Mouse (Mus musculus) mature B cell (primary cell): ENCODE data around the gene 1700049E17Rik2.
"Not testable (repeated sequence)": the region's sequence is repeated elsewhere in the genome, so short reads cannot be mapped to it uniquely, and the experiment has no call there.

Experiments used
- in situ Hi-C: fragments of 300-500 bp; cut with MboI; formaldehyde crosslinking; loops from 2 replicates; pipeline ENCODE4 v1.14.3; 2019

1700049E17Rik2 gene

DNA sequence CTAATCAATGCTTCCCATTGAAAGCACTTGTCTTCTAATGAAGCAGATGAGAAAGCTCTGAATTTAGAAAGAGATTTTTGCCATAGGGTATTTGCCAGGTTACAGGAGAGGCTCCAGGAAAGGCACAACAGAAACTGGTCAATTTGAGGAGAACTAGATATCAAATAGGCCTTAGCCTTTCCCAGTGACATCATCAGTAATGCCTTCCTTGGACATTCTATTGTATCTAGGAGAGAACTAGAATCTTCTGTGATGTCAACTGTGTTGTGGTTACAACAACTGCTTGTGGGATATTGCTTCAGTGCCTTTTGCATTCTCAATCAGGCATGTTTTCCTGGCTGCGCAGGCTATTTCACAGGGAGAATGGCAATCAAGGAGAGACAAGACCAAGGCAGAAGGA is at the start of gene 1700049E17Rik2:
Gene 1700049E17Rik2 (plus strand): TSS at position 301 of the 400 bp plus-strand sequence.
- in situ Hi-C loops, result not testable (repeated sequence)

DNA sequence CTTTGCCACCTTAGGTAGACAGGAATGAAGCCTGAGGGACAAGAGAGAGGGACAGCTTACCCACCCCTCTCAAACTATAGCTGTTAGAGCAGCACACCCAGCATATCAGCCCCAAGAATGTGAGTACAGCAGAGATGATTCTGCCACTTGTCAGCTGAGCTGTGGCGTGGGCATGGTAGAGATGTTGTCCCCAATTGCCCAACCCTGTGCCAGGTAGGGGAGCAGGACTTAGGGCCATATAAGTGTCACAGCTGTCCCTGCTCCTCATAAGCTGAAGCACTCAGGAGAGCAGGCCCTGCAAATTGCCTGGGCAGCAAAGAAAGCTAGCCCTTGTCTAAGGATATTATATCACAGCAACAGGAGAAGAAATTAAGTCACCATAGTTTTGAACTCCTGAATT is 48.3 kb upstream of the 1700049E17Rik2 start:
- in situ Hi-C loops, result not testable (repeated sequence)

DNA sequence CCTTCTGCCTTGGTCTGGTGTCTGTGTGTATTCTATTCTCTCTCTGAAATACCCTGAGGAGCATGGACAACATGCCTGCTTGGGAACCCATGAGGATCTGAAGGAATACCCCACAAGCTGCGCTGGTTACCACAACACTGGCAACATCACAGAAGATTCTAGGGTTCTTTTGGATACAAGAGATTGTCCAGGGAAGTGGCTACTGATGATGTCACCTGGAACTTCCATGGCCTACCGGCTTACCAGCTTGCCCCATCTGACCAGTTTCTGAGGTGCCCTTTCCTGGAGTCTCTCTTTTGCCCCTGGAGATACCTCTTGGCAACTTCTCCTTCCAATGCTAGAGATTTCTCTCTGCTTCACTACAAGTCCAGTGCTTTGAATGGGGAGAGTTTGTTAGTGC is 17.5 kb upstream of the 1700049E17Rik2 start, which contains the start of gene Gm7970:
Gene Gm7970 (minus strand): TSS at position 101 of the 400 bp plus-strand sequence.
- in situ Hi-C loops, result not testable (repeated sequence)

DNA sequence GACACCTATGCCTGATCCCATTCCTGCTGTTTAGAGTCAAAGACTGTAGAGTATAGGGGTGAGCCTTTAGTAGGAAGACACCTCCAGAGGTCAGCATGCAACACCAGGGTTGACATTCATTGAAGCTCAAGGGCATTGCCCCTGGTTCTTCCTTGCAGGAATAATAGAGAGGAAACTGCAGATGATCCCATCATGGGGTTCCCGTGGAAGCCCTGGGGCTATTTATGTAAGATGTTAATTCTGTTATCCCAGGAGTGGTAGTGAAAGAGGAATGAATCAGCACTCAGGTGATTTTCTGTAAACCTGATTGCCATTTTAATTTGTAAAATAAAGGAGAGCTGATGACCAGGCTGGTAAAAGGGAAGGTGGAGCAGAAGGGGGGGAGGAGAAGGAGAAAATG is 13.3 kb downstream of the 1700049E17Rik2 start:
- in situ Hi-C loops, result not testable (repeated sequence)

DNA sequence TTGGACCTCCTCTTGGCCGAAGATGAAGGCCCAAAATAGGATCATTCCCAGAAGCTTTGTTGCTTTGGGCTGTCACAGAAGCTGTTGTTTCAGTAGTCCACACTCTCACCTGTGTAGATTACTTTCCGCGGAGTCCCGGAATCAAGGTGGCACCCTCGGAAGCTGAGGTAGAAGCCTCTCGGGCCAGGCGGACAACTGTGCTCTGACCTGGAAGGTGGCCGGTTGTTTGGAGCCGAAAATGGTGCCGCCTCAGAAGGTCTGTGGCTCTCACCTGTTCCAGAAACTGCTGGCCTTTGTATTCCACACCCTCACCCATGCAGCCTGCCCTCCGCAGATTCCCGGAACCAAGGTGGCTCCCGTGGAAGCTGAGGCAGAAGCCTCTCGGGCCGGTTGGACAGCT is 27.9 kb downstream of the 1700049E17Rik2 start:
- in situ Hi-C loops, result not testable (repeated sequence)

GRCm38 (mm10) chr14:41610690-41611089 is 37.7 kb downstream of the 1700049E17Rik2 start:
- in situ Hi-C loops, result not testable (repeated sequence)

GRCm38 (mm10) chr14:41622535-41622934 is 49.5 kb downstream of the 1700049E17Rik2 start:
- in situ Hi-C loops, result not testable (repeated sequence)

GRCm38 (mm10) chr14:41624512-41624911 is 51.5 kb downstream of the 1700049E17Rik2 start, which contains the start of gene Gm3072:
TSS of gene Gm3072 (minus strand) at chr14:41624612.
- in situ Hi-C loops, result not testable (repeated sequence)

- in situ Hi-C loops, result not testable (repeated sequence)
These were observed 57.1 kb downstream of the 1700049E17Rik2 start for GRCm38 (mm10) chr14:41630144-41630543.
